Mouse (Mus musculus): Measurements from ENCODE around the gene Gm42906. TPM values are rescaled to one million over a fixed set of nuclear protein-coding genes. Genes with fewer than 3 reads are reported as not detected.

Gene Gm42906
- total RNA-seq, 1 experiment from 2014 or later, result 1.9 TPM

DNA sequence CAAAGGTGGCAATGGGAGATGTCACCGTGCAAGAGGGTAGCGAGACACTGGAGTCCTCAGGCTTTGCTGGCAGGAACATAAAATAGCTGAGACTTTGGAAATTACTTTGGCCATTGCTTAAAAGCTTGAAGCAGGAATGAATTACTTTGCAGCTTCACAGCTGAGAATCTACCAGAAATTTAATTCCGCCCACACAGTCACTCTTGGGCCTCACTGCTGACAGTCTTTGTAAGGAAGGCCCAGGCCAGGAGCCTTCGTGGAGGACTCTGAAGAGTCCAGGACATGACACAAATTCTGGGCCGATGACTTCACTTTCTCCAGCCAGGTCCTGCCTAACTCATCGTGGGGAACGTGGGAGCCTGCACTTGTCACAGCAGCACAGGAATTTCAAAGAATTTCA is 405.9 kb downstream of the Gm42906 start:
- no peak for DNase-seq

DNA sequence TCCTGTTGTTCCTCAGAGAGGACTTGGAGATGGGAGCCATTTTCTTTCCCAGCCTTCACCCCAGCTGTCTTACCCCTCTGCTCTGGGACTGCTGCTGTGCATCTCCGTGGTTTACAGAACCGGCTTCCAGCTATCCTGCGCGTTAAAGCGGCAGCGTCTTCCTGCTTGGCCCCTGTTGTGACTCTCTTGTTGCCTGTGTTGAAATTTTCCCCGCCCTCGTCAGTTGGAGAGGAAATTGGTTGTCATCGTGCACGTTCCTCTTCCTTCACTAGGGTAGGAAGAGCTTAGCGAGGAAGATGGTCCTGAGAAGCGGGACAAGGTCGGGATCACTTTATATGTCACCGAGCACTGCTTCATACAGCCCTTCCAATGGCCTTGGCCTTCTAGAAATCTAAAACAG is 407.1 kb downstream of the Gm42906 start:
- DNase-seq, result no peak

DNA sequence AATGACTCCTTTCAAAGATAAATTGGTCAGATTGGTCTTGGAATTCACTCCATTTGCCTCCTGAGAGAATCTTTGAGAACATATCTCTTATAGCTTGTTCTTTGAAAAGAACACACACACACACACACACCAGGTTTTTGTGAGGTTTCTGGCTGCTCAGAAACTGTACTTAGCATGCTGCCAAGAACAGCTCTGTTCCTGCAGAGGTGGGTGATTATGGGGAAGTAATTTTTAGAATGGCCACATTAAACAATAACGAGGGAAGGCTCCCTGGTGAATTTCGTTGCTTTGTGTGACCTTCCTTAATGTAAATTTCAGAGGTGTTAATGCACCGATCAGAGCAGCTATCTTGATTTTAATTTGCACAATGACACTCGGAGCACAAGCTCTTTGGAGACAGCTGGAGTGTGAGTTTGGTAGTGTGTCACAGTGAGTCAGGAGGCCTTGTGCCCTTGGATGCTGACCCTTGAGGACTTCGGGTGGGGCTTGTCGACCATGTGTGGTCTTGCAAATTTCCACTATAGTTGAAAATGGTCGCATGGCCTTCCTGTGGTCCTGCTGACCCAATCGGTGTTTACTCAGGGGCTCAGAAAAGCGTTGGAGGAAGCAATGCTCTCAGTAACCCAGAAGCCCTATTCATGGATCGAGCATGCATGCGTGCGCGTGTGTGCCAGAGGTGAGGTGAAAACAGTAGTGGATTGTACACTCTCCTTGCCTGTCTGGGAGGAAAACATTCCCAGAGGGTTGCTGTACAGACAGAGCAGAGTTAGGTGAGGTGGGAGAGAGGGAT is 407.7 kb downstream of the Gm42906 start:
- DNase-seq, result no peak

DNA sequence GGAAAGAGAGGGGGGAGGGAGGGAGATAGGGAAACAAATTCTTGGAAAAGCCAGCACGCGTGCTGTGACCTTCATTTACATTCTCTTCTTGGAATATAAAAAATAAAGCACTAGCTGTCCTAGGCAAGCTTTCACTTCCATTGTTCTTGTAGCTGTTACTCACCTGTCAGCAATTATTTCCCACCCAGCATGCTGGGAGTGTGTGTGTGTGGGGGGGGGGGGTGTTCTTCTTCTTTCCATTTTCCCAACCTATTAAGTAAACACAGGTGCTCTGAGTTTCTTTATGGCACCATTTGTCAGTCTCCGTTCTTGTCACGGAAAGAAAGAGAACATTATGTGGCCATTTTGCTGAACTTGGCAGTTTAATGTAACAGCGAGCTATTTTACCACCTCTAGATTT is 409.0 kb downstream of the Gm42906 start:
- no peak for DNase-seq

DNA sequence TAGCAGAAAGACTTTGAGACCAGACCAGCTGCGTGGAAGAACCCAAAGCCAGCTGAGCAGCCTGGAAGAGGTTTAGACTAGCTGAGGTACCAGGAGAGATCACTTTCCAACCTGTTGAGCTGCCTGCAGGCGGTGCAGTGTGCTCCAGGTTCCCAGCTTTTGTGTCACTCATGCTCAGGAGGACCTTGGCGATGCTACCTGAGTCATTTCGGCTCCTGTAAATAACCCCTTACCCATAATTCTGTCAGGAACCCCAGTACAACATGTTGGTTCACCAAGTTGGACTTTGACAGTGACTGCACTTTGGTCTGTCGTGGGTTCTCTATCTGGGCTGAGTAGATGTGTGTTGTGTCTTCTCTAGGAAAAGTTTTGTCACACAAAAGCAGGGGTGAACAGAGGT is 409.5 kb downstream of the Gm42906 start:
- DNase-seq, result no peak

Other genes with a start within 250 kb of the Gm42906 start
- gene Stard13, start 194.3 kb downstream of the Gm42906 start, total RNA-seq (2021), result 17.9 and 22.6 TPM in 2 replicates
- gene Vmn2r18, start 177.9 kb upstream of the Gm42906 start, total RNA-seq (2021), result not detected in 2 replicates
- 29.8 and 30.5 TPM in 2 replicates for gene Rfc3, start 223.1 kb upstream of the Gm42906 start, total RNA-seq (2021)